Mouse (Mus musculus): ENCODE results near the gene Slc6a6.

The Slc6a6 gene

DNA sequence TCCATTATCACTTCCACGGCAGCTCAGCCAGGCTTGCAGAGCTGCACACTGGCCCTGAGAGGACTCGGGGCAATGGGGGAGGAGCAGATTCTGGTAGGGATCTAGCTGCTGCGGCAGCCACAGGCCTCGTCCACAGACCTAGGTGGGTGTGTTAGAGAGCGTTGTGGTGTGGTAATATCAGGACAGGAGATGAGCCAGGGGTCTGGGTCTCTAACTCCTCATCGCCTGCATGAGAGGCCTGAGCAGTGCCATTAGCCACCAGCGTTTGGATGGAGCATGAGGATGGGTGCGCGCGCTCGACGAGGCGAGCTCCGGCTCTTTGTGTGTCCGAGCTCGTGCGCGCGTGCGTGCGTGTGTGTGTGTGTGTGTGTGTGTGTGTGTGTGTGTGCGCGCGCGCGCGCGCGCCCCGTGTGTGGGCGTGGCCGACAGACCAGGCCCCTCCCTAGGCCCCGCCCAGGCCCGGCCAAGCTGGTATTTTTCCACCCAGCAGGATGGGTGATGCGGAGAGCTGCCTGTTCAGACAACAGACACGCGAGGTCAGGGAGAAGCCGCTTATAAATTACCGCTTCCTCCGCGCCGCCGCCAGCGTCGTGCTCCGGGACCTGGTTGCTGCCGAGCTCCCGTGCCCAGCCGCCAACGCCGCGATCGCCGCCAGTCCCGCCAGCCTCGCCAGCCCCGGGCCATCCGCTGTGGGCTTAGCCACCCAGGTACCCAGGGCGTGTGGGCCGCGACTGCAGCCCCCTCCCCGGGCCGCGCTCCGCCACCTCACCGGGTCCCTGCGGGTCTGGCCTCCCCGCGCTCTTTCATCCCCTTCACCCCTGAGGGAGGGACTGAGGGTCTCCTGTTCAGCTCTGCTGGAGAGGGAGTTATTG, at the start of gene Slc6a6:
Gene Slc6a6 (plus strand): TSS at position 452 of the 872 bp plus-strand sequence.
- peak; percentile 97 for DNase-seq (ENCODE audit: low read depth, low spot score)

GRCm38 (mm10) chr6:91634417-91634816, 49.4 kb upstream of the Slc6a6 start:
- DNase-seq (ENCODE audit: low read depth, low spot score), result no peak

GRCm38 (mm10) chr6:91634876-91635275, 49.0 kb upstream of the Slc6a6 start:
- no peak for DNase-seq (ENCODE audit: low read depth, low spot score)

DNA sequence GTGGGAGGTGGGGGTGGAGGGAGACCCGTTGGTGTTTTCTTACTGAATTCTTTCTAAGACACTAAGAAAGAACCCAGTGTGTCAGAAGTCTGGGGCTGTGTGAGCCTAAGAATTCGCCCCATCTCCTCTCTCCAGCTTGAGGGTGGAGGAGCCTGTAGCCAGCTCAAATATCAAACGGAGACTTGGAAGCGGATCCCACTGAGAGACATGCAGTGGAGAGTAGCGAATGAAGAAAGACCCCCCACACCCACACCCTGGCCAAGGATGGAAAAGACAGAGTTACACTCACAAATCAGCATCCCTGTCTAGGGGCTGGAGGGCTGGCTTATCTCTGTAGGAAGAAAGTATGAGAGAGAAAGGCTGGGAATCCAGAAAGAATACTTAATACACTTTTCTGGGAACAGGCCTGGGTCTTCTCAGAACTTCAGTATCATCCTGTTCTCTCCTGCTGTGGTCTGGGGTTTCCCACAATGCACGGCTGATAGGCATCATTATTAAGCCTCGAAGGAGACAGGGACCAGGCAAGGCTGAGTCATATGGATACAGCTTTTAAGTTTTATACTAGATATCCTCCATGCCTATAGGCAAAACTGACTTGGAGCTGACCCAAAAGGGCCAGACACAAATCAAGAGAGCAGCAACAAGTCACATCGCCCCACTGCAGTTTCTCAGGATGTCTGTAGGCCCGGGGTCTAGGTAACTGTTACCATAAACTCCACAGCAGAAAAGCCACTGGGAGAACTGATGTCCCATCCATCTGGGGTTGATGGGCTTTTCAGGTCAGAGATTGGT, 45.5 kb upstream of the Slc6a6 start:
- DNase-seq (ENCODE audit: low read depth, low spot score), result no peak

- no peak for DNase-seq (ENCODE audit: low read depth, low spot score)
Measured at GRCm38 (mm10) chr6:91643011-91643410, 40.8 kb upstream of the Slc6a6 start.

DNA sequence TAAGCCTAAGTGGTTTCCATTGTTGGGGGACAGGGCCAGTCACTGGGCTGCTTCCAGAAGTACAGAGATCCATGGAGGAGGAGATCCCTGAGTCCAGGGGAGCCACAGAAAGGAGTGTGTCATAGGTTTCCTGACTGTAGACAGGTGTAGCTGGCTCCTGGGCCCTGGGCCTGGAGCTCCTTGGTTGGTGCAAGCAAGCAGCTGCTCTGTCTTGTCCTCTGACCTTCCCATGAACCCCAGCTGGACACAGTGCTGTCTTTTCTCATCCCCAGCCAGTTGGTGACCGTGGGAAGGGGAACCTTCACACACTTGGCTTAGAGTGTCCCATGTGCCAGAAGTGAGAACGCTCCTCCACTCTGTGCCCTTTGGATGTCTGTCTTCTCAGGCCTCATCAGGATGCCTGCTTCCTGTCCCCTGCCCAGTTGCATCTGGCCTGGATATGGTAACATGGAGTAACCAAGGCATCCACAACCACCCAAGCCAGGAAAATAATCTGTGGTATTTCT, 40.4 kb upstream of the Slc6a6 start:
- no peak for DNase-seq (ENCODE audit: low read depth, low spot score)

DNA sequence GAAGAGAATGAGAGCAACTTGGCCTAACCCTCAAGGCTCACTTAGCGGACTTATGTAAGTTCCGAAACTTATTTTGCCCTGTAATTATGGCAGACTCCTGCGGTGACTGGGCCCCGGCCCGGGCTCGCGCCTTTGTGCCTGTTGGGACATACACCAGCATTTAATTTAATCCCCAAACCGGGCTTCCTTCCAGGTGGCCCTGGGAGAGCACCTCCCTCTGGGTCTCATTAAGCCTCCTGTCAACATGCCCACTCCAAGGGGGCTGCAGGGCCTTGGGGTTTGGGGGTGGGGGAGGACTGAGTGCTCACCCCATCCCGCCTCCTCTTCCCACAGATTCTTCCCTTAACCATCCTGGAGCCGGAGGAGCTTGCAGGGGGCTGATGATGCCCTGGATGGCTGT, 37.8 kb upstream of the Slc6a6 start:
- no peak for DNase-seq (ENCODE audit: low read depth, low spot score)

DNA sequence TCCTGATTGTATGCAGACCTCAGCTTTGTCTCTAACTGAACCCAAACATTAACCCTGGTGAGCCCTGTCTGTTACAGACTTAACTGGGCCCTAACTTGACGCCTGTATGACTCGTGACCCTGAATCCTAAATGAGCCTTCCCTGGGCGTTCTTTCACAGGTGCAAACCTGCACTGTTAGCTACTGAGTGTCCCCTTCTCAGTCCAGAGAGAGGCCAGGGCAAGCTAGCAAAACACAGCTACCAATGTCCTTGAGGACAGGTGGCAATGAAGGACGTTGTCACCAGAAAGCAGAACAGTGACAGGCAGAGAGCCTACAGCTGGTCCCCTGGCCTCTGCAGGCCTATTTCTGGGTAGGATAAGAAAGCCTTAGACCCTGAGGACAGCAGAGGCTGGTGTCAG, 37.0 kb upstream of the Slc6a6 start:
- DNase-seq (ENCODE audit: low read depth, low spot score), result no peak

DNA sequence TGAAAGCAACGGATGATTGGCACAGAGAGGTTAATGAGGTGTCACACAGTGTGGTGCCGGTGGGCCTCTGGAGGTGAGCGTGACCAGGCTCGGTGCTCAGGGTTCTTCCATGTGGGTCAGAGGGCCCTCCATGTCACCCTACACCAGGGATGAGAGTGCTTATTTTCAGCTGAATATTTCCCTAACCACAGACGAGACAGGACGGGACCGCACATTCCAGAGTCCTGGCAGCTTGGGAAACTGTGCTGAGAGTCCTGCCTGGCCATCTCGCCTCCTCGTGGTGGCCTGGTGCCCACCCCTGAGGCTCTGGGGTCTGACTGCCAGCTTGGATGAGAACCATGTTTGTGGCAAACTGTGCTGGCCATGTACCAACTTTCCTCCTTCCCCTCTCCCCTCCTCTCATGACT, 36.5 kb upstream of the Slc6a6 start:
- no peak for DNase-seq (ENCODE audit: low read depth, low spot score)

- DNase-seq (ENCODE audit: low read depth, low spot score), result no peak
Measured at GRCm38 (mm10) chr6:91650255-91650654, 33.6 kb upstream of the Slc6a6 start.

- DNase-seq (ENCODE audit: low read depth, low spot score), result no peak
Measured at GRCm38 (mm10) chr6:91652296-91652695, 31.6 kb upstream of the Slc6a6 start.

GRCm38 (mm10) chr6:91655244-91655643, 28.6 kb upstream of the Slc6a6 start:
- no peak for DNase-seq (ENCODE audit: low read depth, low spot score)

- DNase-seq (ENCODE audit: low read depth, low spot score), result no peak
Measured at GRCm38 (mm10) chr6:91655874-91656433, 27.9 kb upstream of the Slc6a6 start.

DNA sequence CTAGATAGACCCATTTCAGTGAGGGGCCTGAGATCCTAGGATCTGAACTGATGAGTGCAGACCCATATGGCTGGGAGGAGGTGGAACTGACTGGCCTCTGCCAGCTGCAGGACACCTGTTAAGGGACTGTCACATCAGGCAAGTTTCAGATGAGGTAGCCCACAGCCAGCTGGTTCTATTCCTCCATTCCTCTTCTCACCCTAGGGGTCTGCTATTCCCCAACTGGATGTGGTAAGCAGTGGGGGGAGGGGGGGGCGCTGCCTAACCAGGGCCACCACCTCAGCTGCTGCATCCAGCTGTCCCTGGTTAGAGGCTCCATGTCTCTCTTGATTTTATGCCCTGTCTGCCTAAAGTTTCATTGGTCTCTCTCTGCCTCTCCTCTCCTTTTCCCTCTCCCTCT, 25.6 kb upstream of the Slc6a6 start:
- no peak for DNase-seq (ENCODE audit: low read depth, low spot score)

DNA sequence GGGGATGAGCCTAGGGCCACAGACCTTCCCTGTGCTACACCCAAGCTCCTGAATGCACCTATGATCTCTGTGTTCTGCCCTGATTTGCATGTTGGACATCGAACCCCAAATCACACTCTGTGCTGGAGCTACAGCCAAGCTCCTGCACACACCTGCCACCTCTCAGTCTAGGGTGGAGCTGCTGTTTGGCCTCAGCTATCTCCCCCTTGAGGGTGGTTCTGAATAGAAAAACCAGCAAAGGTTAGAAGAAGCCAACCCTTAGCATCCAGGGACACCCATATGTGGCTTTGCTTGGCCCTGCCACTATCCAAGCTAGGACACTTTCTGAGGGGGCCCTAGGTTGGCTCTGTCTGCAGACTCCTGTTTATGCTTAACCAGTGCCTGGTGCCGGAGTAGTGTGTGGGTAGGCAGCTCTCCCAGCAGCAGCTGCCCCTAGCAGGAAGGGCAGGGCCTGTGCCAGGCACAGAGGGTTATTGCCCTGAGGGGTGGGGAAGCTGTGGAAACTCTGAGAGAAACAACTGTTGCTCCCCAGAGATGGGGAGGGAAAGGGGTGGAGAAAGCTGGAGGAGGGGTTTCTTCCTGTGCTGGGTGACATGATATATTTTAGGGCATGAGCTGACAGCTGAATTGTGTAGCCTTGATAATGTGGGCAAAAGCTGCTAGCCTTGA, 23.9 kb upstream of the Slc6a6 start:
- no peak for DNase-seq (ENCODE audit: low read depth, low spot score)

DNA sequence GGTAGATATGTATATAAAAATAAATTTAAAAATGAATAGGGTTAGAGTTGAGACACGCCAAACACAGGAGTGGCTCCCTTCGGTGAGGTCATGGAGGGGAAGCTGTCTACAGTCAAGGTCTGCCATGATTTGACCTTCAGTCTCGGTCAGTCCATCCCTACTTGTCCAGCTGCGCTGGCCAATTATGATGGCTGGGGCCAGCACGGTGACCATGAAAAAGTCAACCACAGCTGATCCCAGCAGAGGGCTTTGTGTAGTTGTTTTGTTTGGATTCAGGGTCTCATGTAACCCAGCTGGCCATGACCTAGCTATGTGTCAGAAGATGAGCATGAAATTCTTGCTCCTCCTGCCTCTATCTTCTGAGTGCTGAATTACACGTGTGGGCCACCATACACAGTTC, 21.6 kb upstream of the Slc6a6 start:
- DNase-seq (ENCODE audit: low read depth, low spot score), result no peak

DNA sequence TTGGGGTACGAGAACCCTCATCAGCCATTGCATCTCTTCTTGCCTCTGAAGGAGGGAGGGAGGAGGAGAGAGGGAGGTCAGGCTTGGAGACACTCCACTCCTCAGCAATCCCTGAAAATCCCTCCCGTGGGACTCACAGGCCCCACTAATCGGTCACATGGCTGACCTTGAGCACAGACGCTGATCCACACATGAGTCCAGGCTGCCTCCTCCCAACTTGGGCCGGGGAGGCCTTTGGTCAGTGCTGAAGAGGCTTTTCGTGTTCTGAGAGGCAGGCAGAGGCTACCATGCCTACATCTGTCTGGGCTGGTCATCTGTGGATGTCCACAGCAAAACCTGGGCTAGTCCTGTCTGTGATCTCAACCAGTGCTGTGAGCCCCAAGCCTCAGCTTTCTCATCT, 20.2 kb upstream of the Slc6a6 start:
- DNase-seq (ENCODE audit: low read depth, low spot score), result no peak

GRCm38 (mm10) chr6:91665267-91665666, 18.6 kb upstream of the Slc6a6 start:
- no peak for DNase-seq (ENCODE audit: low read depth, low spot score)

- DNase-seq (ENCODE audit: low read depth, low spot score), result peak; percentile 73
Measured at GRCm38 (mm10) chr6:91665990-91666700, 17.7 kb upstream of the Slc6a6 start.

DNA sequence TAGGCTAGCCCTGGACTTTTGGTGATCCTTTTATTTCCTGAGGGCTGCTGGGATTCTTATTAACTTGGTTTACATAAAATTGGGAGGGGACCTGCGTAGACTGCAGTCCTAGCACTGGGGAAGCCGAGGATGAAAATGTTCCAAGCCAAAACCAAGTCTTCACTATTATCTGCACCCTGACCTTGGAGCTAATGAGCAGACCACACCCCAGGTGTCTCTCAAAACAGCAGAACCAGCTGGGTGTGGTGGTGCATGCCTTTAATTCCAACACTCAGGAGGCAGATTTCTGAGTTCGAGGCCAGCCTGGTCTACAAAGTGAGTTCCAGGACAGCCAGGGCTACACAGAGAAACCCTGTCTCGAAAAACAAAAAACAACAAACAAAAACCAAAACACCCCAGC, 16.7 kb upstream of the Slc6a6 start:
- peak; percentile 65 for DNase-seq (ENCODE audit: low read depth, low spot score)

DNA sequence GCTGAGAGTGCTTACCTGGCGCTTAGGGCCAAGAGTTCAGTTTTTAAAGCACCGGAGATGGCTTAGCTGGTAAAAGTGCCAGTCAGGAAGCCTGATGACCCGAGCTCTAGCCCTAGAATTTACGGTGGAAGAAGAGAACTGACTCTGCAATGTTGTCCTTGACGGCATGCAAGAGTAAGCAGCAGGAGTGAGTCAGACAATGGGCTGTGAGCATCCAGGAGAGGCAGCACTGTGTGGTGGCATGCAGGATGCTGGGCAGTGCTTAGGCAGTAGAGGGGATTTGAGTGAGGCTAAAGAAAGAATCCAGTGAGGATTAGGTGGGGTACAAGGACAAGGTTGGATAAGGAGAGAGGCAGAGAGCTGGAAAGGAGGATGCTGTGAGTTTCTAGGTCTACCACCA, 15.6 kb upstream of the Slc6a6 start:
- peak; percentile 32 for DNase-seq (ENCODE audit: low read depth, low spot score)
